Mouse (Mus musculus): ENCODE data around the gene Aggf1. TPM values are rescaled to one million over a fixed set of nuclear protein-coding genes. Genes with fewer than 3 reads are reported as not detected.
"Not testable (repeated sequence)": the region's sequence is repeated elsewhere in the genome, so short reads cannot be mapped to it uniquely, and the experiment has no call there.

The Aggf1 gene
- polyA plus RNA-seq, 1 experiment from 2014 or later, result 15.8 TPM

- H3K36me3 ChIP-seq (replicated peaks); H3K27ac ChIP-seq (replicated peaks): not testable (repeated sequence)
Observed at GRCm38 (mm10) chr13:95376689-95377289, 1.6 kb upstream of the Aggf1 start.

GRCm38 (mm10) chr13:95375554-95375914 is 382 bp upstream of the Aggf1 start:
- H3K27ac ChIP-seq (replicated peaks), result peak overlapping the region; percentile 91
- WGBS (ENCODE audit: insufficient replicate concordance), result 21% methylated on average over 6 of the region's 6 CpGs

More at GRCm38 (mm10) chr13:95376689-95377289, 1.6 kb upstream of the Aggf1 start:
- H3K4me2 ChIP-seq; H3K9ac ChIP-seq; H3K9me3 ChIP-seq (replicated peaks); H3K27me3 ChIP-seq; H3K4me3 ChIP-seq (replicated peaks); ATAC-seq (ENCODE audit: insufficient read depth): not testable (repeated sequence)
- 88% methylated on average over 11 of the region's 11 CpGs for WGBS (ENCODE audit: insufficient replicate concordance)
- peaks cover 21% of the 10 kb centered on the region for H3K4me1 ChIP-seq (replicated peaks)

GRCm38 (mm10) chr13:95366356-95366755 is 8.8 kb downstream of the Aggf1 start:
- H3K27me3 ChIP-seq, result no peaks in the 10 kb centered on the region
- no peaks in the 10 kb centered on the region for H3K9me3 ChIP-seq (replicated peaks)
- 41% methylated on average over 8 of the region's 8 CpGs for WGBS (ENCODE audit: insufficient replicate concordance)
- no peak overlapping the region for H3K4me3 ChIP-seq (replicated peaks)
- H3K9ac ChIP-seq, result no peak overlapping the region
- H3K4me1 ChIP-seq (replicated peaks), result peaks cover 10% of the 10 kb centered on the region
- H3K36me3 ChIP-seq (replicated peaks), result peaks cover 82% of the 10 kb centered on the region
- no peak overlapping the region for H3K4me2 ChIP-seq
- no peak overlapping the region for H3K27ac ChIP-seq (replicated peaks)
- ATAC-seq (ENCODE audit: insufficient read depth), result peak; percentile 77

More at GRCm38 (mm10) chr13:95375554-95375914, 382 bp upstream of the Aggf1 start:
- Histone ChIP-seq H3K4me3 (replicated peaks) (peak overlapping the region; percentile 87), H3K4me2 (peak overlapping the region; percentile 83), H3K27me3 (no peaks in the 10 kb centered on the region), H3K9ac (peak overlapping the region; percentile 92), H3K4me1 (replicated peaks) (peaks cover 21% of the 10 kb centered on the region), H3K36me3 (replicated peaks) (peaks cover 12% of the 10 kb centered on the region), H3K9me3 (replicated peaks) (no peaks in the 10 kb centered on the region)
- no peak for ATAC-seq (ENCODE audit: insufficient read depth)

GRCm38 (mm10) chr13:95363440-95363839 is 11.7 kb downstream of the Aggf1 start:
- H3K4me1 ChIP-seq (replicated peaks), result peaks cover 10% of the 10 kb centered on the region
- H3K36me3 ChIP-seq (replicated peaks), result peaks cover 80% of the 10 kb centered on the region
- WGBS (ENCODE audit: insufficient replicate concordance), result 77% methylated on average over 4 of the region's 4 CpGs
- H3K27ac ChIP-seq (replicated peaks), result no peak overlapping the region
- no peaks in the 10 kb centered on the region for H3K27me3 ChIP-seq
- H3K9ac ChIP-seq, result no peak overlapping the region
- ATAC-seq (ENCODE audit: insufficient read depth), result no peak
- no peak overlapping the region for H3K4me2 ChIP-seq
- H3K9me3 ChIP-seq (replicated peaks), result no peaks in the 10 kb centered on the region
- no peak overlapping the region for H3K4me3 ChIP-seq (replicated peaks)

- Histone ChIP-seq H3K36me3 (replicated peaks) (peaks cover 95% of the 10 kb centered on the region), H3K4me2 (no peak overlapping the region), H3K27me3 (no peaks in the 10 kb centered on the region), H3K9me3 (replicated peaks) (no peaks in the 10 kb centered on the region), H3K4me1 (replicated peaks) (no peaks in the 10 kb centered on the region), H3K27ac (replicated peaks) (no peak overlapping the region), H3K4me3 (replicated peaks) (no peak overlapping the region), H3K9ac (no peak overlapping the region)
- ATAC-seq (ENCODE audit: insufficient read depth), result no peak
- 26% methylated on average over 2 of the region's 2 CpGs for WGBS (ENCODE audit: insufficient replicate concordance)
Observed at GRCm38 (mm10) chr13:95358223-95358622, 16.9 kb downstream of the Aggf1 start.

GRCm38 (mm10) chr13:95348476-95348875 is 26.7 kb downstream of the Aggf1 start:
- Histone ChIP-seq H3K4me1 (replicated peaks) (peaks cover 5% of the 10 kb centered on the region; the same call in 1 of the 2 replicates), H3K27me3 (no peaks in the 10 kb centered on the region), H3K36me3 (replicated peaks) (peaks cover 37% of the 10 kb centered on the region), H3K4me3 (replicated peaks) (no peak overlapping the region), H3K4me2 (no peak overlapping the region), H3K9me3 (replicated peaks) (no peaks in the 10 kb centered on the region), H3K9ac (no peak overlapping the region), H3K27ac (replicated peaks) (no peak overlapping the region)
- WGBS (ENCODE audit: insufficient replicate concordance), result 81% methylated on average over 3 of the region's 3 CpGs
- ATAC-seq (ENCODE audit: insufficient read depth), result no peak

- H3K27ac ChIP-seq (replicated peaks), result no peak overlapping the region
- no peak overlapping the region for H3K9ac ChIP-seq
- H3K9me3 ChIP-seq (replicated peaks), result no peaks in the 10 kb centered on the region
- peaks cover 26% of the 10 kb centered on the region for H3K36me3 ChIP-seq (replicated peaks)
- WGBS (ENCODE audit: insufficient replicate concordance), result 26% methylated on average over 8 of the region's 8 CpGs
- no peak overlapping the region for H3K4me3 ChIP-seq (replicated peaks)
- peaks cover 8% of the 10 kb centered on the region; the same call in 1 of the 2 replicates for H3K4me1 ChIP-seq (replicated peaks)
- no peak for ATAC-seq (ENCODE audit: insufficient read depth)
- no peaks in the 10 kb centered on the region for H3K27me3 ChIP-seq
- H3K4me2 ChIP-seq, result no peak overlapping the region
Observed at GRCm38 (mm10) chr13:95347018-95347696, 28.0 kb downstream of the Aggf1 start.

- peaks cover 13% of the 10 kb centered on the region for H3K36me3 ChIP-seq (replicated peaks)
- no peaks in the 10 kb centered on the region for H3K27me3 ChIP-seq
- no peak overlapping the region for H3K9ac ChIP-seq
- no peak overlapping the region for H3K4me2 ChIP-seq
- ATAC-seq (ENCODE audit: insufficient read depth), result no peak
- no peak overlapping the region for H3K4me3 ChIP-seq (replicated peaks)
- no peaks in the 10 kb centered on the region for H3K9me3 ChIP-seq (replicated peaks)
- H3K27ac ChIP-seq (replicated peaks), result no peak overlapping the region
- H3K4me1 ChIP-seq (replicated peaks), result peaks cover 8% of the 10 kb centered on the region; the same call in 1 of the 2 replicates
- WGBS (ENCODE audit: insufficient replicate concordance), result 67% methylated on average over 6 of the region's 6 CpGs
Observed at GRCm38 (mm10) chr13:95345869-95346268, 29.3 kb downstream of the Aggf1 start.

- peaks cover 5% of the 10 kb centered on the region; the same call in 1 of the 2 replicates for H3K36me3 ChIP-seq (replicated peaks)
- H3K27ac ChIP-seq (replicated peaks), result no peak overlapping the region
- ATAC-seq (ENCODE audit: insufficient read depth), result no peak
- 42% methylated on average over 8 of the region's 8 CpGs for WGBS (ENCODE audit: insufficient replicate concordance)
- H3K4me1 ChIP-seq (replicated peaks), result peaks cover 8% of the 10 kb centered on the region; the same call in 1 of the 2 replicates
- H3K9ac ChIP-seq, result no peak overlapping the region
- H3K9me3 ChIP-seq (replicated peaks), result no peaks in the 10 kb centered on the region
- H3K4me3 ChIP-seq (replicated peaks), result no peak overlapping the region
- H3K4me2 ChIP-seq, result no peak overlapping the region
- no peaks in the 10 kb centered on the region for H3K27me3 ChIP-seq
Observed at GRCm38 (mm10) chr13:95343470-95343869, 31.7 kb downstream of the Aggf1 start.

- H3K4me2 ChIP-seq, result no peak overlapping the region
Observed at GRCm38 (mm10) chr13:95336122-95336677, 39.0 kb downstream of the Aggf1 start.

More at GRCm38 (mm10) chr13:95336122-95336677, 39.0 kb downstream of the Aggf1 start:
- no peaks in the 10 kb centered on the region for H3K9me3 ChIP-seq (replicated peaks)
- WGBS (ENCODE audit: insufficient replicate concordance), result 84% methylated on average over 40 of the region's 40 CpGs
- ATAC-seq (ENCODE audit: insufficient read depth), result no peak
- no peaks in the 10 kb centered on the region for H3K27me3 ChIP-seq
- no peak overlapping the region for H3K9ac ChIP-seq
- no peak overlapping the region for H3K27ac ChIP-seq (replicated peaks)
- no peak overlapping the region for H3K4me3 ChIP-seq (replicated peaks)
- peaks cover 17% of the 10 kb centered on the region; the same call in 1 of the 2 replicates for H3K36me3 ChIP-seq (replicated peaks)
- H3K4me1 ChIP-seq (replicated peaks), result peaks cover 3% of the 10 kb centered on the region; the same call in 1 of the 2 replicates

Data from liver, embryonic 15.5 days (tissue).